Mouse (Mus musculus) heart, postnatal 10 days (tissue): Measurements from ENCODE around the gene Icmt. TPM values are rescaled to one million over a fixed set of nuclear protein-coding genes. Genes with fewer than 3 reads are reported as not detected.

Experiments used
- total RNA-seq, 2 experiments: library from RNA; stranded (reverse); gene quantifications; 2 replicates each; pipeline ENCODE4 v1.2.3; 2021

Icmt gene
- total RNA-seq, 2 experiments from 2014 or later: 27.3 to 33.4 TPM

Other genes with a start within 250 kb of the Icmt start
- gene Plekhg5, start 224.7 kb upstream of the Icmt start, total RNA-seq: 10 to 100 TPM; 33.5 to 35.8 TPM
- 1 to 10 TPM; 1.9 TPM for gene Tnfrsf25, start 181.3 kb upstream of the Icmt start, total RNA-seq
- 1 to 10 TPM; 1.3 to 1.4 TPM for gene Espn, start 144.9 kb upstream of the Icmt start, total RNA-seq
- not detected for gene Hes2, start 138.4 kb upstream of the Icmt start, total RNA-seq
- 10 to 100 TPM; 48.3 to 53.2 TPM for gene Acot7, start 119.1 kb upstream of the Icmt start, total RNA-seq
- gene Gpr153, start 23.0 kb upstream of the Icmt start, total RNA-seq: 10 to 100 TPM; 30.2 to 31.3 TPM
- not detected for gene Hes3, start 5.6 kb upstream of the Icmt start, total RNA-seq
- 100 to 1,000 TPM in 1 of 2 experiments, 10 to 100 TPM in 1; 95.9 to 112 TPM for gene Rnf207, start 21.8 kb downstream of the Icmt start, total RNA-seq
- 100 to 1,000 TPM; 283 to 290 TPM for gene Rpl22, start 28.5 kb downstream of the Icmt start, total RNA-seq
- gene Chd5, start 41.4 kb downstream of the Icmt start, total RNA-seq: under 1 TPM; 0.05 to 0.17 TPM
- 1 to 10 TPM; 1.3 to 1.4 TPM for gene Nphp4, start 179.5 kb downstream of the Icmt start, total RNA-seq
- gene Kcnab2, start 180.6 kb downstream of the Icmt start, total RNA-seq: 1 to 10 TPM; 2.4 to 2.7 TPM